Mouse (Mus musculus) kidney, postnatal 10 days (tissue): ENCODE results near the gene Lysmd1.
"Not testable (repeated sequence)": the region's sequence is repeated elsewhere in the genome, so short reads cannot be mapped to it uniquely, and the experiment has no call there.

Experiments used
- DNase-seq: peaks from one replicate; pipeline ENCODE4 v3.0.0; 2021; ENCODE audit warnings: mixed read lengths

Lysmd1 gene

DNA sequence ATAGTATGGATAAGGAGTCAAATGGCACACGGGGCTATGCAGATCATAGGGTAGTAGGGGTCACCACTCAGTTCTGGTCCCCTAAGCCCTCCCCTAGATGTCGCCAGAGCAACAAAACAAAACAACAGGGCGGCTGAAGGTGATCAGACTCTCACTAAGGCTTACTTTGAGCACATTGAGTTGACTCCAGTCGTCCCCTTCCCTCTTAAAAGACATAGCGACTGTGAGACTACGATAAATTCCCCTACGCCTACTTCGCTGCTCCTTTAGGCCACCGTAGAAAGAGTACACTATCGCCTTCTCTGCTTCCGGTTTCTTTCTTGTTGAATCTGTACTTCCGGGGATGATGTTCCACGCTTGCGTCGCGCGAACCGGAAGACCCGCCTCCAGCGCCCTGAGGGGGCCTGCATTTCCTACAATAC, at the start of gene Lysmd1, which contains the start of gene Scnm1:
TSS of gene Lysmd1 (plus strand) at position 409 of the 422 bp plus-strand sequence.
TSS of gene Scnm1 (minus strand) at position 332 of the 422 bp plus-strand sequence.
- DNase-seq: peak; percentile 92

DNA sequence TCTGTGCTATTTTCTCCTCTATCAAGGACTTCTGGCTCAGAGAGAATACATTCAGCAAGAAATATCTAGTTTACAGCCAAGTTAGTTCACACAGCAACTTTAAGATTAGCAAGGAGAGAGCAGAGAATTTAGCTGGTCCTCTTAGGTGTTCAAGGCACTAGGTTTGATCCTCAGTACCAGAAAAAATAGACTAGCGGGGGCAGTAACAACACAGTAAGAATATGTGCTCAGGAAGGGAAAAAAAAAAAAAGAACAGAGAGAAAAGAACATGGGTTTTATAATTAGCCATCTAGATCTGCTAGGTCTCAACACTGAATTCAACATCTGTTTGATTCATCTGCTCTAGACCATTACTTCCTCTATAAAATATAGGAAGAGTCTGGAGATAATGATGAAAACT, 45.8 kb upstream of the Lysmd1 start:
- no peak for DNase-seq

DNA sequence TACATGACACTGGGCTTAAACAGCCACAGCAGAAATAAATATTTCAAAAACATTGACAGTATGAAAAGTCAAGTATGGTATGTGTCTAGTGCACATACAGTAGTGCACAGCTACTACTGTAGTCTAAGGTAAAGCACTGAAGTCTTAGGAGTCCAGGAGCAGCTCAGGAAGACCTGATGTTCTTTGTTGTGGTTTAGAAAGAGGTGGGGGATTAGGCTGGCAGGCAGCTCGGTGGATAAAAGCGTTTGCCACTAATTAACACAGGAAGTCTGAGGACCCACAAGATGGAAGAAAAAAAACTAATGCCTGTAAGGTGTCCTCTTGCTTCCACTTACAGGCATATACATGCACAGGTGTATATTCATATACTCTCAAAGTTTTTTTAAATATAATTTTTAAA, 33.0 kb upstream of the Lysmd1 start:
- DNase-seq: no peak

DNA sequence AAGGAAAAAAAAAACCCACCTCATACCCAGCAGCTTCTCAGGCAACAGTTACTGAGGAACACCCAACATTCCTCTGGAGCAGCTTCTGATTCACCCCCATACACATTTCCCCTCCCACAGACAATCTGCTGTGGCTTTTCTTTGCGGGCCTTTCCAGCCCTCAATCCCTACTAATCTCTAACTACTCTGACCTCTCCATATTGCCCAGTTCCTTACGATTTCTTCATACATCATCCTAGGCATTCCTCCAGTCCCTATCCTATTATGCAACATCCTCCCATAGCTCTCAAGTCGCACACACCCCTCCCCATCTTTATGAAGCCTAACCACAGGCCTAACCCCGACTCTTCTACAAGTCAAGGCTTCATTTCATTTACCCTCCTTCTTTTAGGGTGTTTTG, 28.8 kb upstream of the Lysmd1 start:
- DNase-seq: no peak

DNA sequence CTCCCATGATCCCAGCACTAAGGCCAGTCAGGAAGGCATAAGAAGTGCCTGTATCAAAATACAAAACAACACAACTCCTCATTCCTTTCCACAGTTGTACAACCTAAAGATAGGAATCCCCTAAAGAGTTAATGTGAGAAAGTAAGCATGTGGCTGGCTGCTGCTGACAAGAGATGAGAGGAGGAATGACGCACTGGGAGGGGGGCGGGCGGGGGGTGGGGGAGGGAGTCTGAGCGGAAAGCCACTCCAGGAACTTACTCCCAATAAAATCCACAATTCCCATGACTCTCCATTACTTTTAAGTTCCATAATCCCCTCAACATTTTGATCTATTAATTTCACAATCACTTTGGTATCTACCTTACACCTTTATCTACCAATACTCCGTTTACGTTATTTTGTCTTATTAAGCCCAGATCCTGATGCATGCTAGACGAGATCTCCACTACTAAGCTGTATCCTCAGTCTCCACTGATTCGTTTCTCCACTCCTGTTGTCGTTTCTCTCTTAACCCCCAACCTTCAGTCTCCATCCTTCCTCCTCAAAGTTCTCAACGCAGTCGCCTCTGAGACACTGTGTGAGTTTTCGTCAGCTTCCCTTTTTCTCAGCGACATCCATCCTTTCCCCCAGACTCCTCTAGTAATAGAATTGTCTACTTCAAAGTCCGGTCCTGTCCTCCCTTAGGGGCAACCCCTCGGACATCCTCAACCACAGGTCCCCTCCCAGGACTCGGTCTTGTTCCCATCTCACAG, 28.1 kb upstream of the Lysmd1 start:
- no peak for DNase-seq

DNA sequence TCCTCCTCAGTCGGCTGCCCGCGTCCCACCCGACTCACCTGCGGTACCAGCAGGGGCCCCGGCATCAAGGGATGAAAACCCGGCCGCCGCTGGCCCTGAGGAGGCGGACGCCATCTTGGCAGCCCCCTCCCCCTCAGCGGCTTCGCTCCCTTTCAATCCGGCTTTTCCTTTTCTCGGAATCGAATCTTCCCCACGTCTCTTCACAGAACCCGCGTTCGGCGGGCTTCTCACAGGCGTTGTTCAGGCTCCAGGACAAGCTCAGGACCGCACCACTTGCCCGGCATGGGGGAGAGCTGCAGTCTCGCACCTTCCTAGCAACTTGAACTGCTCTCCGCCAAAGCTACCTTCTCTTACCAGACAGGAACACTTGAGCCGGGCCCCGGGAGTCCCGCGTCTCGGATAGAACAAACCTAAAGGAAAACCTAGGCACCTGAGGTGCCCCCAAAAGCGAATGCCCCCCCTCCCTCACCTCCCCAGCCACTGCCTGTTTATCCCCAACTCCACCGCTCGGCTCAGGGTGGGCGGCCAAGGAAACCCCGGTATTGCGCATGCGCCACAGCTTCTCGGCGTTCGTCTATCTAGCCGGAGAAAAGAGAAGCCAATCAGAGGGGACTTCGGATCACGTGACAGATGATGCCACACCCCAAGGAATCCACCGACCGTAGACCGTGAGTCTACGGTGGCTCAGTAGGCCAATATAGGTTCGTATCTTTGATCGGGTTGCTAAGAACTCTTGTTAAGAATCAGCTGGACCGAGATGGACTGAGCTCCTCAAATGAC, 27.4 kb upstream of the Lysmd1 start, which contains the start of gene Pip5k1a:
TSS of gene Pip5k1a (minus strand) at position 593 of the 780 bp plus-strand sequence.
- peak; percentile 98 for DNase-seq

DNA sequence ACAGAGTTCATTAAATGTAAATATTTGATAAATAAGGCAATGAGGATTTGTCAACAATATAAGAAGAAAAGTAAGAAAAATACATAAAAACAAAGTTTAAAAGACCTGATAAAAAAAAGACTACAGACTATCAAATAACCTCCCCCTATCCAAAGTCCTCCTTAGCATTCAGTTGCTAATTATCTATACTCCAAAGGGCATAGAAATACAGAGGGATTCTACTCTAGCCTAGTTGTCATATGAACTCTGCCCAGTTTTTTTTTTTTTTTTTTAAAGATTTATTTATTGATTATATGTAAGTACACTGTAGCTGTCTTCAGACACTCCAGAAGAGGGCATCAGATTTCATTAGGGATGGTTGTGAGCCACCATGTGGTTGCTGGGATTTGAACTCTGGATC, 26.6 kb upstream of the Lysmd1 start:
- not testable (repeated sequence) for DNase-seq

DNA sequence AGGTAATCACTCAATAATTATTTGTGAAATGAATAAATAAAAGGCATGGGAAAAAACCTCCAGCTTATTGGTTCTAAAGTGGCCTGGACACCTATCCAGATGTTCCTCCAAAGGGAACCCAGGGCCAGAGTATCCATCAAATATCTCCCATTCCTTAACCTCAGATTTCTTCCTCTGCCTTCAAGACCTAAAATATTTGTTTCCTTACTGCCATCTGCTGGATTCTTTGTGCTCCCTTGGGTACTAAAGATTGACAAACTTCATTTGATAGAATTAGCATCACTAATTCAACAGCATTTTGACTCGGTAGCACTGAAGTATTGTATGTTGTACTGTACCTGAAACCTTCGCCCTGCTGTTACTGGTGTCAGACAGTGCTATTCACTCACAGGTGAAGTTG, 26.0 kb upstream of the Lysmd1 start:
- no peak for DNase-seq

DNA sequence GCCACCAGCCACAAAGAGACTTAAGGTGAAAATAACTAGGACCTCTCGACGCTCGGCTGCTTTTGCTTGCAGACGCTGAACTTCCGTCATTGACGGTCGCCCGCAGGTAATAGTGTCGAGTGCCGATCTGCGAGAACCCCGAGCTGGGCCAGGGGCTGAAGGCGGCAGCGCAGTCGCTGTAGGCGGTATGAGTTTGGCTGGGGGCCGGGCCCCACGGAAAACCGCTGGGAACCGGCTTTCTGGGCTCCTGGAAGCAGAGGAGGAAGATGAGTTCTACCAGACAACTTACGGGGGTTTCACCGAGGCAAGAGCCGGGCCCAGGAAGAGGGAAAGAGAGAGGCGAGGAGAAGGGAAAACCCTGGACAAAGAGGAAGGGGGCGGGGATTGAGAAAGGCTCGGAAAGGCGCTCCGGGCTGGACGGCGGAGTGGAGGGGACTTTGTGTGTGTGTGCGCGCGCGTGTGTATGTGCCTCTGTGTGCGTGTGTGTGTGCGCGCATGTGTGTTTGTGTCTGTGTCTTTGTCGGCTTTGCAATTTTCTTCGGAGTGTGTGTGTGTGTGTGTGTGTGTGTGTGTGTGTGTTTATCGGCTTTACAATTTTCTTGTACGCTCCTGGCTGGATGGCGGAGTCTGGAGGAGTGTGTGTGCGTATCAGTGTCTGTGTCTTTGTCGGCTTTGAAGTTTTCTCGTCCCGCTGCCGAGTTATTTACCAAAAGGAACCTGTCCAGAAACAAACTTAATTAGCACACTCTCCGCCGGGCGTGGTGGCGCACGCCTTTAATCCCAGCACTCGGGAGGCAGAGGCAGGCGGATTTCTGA, 22.8 kb upstream of the Lysmd1 start, which contains the start of gene Vps72:
TSS of gene Vps72 (plus strand) at position 112 of the 816 bp plus-strand sequence.
- peak; percentile 94 for DNase-seq

DNA sequence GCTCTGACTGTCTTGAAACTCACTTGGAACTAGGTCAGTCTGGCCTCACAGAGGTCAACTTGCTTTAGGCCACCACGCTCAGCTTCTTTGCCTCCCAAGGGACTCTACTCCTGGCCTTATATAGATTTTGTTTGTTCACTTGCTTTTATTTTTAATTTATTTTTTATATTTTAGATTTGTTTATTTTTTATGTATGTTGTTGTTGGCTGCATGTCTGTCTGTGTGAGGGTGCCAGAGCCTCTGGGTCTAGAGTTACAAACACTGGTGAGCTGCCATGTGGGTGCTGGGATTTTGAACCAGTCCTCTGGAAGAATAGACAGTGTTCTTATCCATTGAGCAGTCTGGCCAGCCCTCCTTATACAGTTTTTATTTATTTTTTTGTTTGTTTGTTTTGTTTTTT, 21.1 kb upstream of the Lysmd1 start:
- no peak for DNase-seq

DNA sequence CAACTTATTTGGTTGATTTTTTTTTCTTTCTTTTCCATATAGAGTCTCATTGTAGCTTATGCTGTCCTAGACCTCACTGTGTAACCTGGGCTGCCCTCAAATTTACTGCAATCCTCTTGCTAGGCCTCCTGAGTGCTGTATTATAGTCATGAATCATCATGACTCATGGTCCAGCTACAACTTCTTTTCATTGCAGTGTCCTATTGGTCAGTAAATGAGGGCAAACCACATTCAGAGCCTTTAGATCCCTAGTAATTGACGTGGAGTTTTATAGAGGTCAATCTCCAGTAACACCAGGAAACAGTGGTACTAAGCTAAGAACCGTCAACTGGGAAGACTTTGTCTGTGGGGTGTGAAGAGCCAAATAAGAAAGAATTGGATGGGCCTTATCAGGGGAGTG, 16.1 kb upstream of the Lysmd1 start:
- DNase-seq: no peak

DNA sequence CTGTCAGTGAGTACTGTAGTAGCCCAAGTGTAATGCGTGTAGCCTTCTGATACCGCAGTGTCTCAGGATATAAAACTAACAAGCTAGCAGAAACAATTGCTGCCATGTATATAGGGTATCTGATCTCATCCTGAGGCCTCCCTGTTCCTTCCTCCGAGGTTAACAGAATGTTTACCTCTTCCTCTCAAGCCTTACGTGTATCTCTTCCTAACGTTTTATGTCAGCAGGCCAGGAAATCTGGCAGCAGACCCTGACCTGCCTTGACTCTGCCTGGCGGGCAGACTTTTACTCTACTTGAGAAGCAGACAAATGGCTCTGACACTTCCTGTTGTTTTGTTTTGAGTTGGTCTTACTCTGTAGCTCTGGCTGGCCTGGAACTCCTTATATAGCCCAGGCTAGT, 12.3 kb upstream of the Lysmd1 start:
- no peak for DNase-seq

DNA sequence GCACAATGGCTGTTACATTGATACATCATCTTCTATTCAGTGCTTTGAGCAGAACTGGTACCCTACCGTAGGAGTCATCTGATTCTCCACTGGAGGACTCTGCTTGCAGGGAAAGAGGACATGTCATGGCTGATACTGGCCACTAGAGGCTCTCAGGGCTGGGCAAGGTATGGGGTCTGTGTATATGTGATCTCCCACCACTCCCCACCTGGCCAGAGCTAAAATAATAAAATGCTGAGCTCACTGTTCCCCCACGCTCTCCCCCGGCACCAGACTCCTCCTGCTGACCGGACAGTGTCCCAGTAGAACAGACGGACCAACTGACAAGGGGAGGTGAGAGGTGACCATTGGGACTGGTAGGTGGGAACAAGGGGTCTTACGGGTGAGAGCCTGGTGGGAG, 9.6 kb upstream of the Lysmd1 start, which contains the start of gene Tmod4:
TSS of gene Tmod4 (plus strand) at position 231 of the 400 bp plus-strand sequence.
- DNase-seq: no peak

DNA sequence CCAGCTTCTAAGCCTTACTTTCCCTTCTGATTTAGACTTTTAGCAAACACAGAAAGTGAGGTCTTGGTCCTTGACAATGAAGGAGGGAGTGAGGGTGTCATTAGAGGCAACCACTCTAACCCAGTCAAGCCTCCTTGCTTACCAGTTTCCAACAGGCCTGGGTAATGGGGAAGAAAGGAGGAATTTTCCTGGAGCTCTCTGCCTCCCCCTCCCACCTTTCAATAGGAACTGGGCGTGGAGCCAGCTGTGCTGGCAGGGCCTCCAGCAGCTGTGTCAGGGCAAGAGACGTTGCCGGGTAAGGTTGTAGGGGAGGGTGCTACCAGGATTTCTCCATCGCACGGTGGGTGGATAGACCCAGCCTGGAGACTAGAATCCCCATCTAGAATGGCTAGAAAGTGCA, 8.9 kb upstream of the Lysmd1 start:
- peak; percentile 76 for DNase-seq

DNA sequence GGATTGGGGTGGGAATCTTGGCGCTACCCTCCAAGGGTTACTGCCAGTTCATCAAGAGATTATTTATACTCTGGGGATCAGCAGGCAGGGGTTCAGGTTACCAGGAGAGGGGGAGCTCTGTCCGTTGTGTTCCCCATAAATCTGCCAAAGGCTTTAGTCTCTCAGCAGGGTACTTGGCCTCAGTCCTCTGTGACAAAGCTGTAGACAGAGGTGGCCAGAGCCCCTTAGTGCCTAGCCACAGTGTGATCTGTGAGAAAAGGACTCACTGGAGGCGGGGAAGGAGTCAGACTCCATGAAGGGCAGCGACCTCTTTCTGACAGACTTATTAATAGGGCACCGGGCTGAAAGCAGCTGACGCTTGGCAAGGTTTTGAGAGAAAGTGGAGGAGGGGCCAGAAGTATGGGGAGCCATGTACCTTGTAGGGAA, 4.6 kb upstream of the Lysmd1 start:
- DNase-seq: peak; percentile 66

DNA sequence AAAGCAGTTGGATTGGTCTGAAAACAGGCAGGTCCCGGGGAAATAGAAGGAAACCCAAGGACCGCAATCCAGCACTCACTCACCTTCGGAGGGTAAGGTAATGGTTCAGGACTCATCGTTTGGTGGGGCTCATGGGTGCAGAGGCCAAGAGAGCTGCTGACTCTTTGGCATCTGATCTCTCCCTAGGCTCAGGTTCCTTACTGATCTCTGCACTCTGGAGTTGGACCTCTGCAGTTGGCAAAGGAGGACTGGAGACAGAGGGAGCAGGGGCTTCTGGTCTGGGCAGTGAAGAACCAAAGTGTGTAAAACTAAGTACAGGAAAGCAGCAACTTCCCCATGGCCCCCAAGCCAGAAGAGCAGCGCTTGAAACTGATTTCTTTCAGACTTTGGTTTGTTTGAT, 3.8 kb upstream of the Lysmd1 start:
- DNase-seq: no peak

DNA sequence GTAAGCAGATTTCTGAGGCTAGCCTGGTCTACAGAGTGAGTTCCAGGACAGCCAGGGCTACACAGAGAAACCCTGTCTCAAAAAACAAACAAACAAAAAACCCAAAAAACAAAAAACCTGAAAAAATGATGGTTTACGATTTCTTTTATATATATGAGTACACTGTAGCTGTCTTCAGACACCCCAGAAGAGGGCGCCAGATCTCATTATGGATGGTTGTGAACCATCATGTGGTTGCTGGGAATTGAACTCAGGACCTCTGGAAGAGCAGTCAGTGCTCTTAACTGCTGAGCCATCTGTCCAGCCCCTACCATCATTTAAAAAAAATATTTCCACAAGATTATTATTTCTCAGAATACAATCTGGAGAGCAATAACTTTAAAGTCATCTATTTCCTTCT, 1.5 kb upstream of the Lysmd1 start:
- DNase-seq: not testable (repeated sequence)

DNA sequence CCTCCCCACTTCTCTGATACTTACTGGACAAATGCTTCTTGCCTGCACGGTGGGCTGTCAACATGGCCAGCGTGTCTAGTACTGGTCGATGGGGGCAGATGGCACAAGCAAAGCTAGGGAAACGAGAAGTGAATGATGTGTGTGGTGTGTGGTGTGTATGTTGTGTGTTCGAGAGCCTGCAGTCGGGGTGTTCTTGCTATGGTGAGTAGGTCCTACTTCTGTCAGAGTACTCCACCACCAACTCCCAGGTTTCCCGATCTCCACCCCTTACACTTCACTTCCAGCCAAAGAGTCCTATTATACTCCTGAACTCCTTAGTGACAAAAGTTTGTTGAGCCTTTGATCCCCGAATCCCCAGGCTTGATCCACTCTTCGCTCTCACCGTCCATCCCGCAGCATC, 712 bp upstream of the Lysmd1 start:
- DNase-seq: no peak

DNA sequence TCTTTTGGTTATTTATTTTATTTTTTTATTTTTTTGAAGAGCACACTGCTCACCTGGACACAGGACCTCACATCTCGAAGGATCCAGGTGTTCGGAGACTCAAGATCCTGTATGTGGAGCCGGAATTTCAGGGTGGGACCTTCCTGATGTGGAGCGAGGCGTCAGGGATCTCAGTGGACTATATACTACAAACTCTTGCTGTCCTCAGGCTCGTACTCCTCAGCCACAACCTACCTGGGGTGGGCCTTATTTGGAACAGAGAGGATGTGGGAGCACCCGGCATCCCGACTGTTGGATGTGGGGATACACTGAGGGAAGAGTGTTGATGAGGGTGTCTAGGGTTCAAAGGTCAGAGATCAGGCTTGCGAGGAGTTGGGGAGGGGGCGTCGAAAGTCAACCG, 245 bp downstream of the Lysmd1 start:
- DNase-seq: not testable (repeated sequence)

DNA sequence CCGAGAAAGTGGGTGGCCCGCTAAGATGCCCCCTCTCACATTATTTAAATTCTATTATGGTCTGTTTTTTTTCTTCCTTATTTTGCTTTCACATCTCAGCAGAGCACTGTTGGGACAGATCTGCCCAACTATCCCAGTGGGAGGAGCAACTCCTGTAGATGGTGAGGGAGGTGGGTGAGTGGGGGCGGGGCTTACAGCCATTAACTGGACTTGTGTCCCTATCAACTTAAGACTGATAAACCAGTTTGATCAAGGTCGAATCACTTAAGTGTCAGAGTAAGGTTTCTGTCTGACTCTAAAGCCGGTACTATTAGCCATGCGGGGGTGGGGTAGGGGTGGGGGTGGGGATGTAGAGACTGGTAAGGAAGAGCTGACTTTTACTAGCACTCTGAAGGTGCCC, 1.1 kb downstream of the Lysmd1 start:
- DNase-seq: peak; percentile 84

DNA sequence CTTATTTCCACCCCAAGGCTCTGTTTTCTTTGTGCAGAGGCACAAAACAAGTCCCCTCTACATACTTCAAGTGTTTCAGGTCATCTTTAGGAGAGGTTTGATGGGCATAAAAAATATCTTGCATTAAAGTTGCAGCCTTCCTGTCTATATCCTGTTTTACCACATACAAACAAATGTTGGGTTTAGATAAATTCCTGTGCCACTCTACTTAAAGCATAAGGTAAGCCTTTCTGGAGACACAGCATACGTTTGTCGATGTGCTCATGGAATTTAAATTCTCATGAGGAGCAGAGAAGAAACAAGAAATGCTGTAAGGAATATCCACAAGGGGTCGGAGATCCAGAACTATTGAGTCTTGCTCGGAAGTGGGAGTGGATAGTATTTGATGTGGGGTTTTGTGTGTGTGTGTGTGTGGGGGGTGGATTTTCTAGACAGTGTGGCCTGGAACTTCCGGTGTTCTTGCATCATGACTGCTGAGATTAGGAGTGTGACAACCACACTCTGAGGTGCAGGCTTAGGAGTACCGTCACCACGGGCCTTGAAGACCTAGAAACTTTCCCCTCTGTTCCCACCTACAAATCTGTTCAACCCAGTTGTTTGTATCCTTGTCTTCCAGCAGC, 1.7 kb downstream of the Lysmd1 start:
- DNase-seq: no peak

DNA sequence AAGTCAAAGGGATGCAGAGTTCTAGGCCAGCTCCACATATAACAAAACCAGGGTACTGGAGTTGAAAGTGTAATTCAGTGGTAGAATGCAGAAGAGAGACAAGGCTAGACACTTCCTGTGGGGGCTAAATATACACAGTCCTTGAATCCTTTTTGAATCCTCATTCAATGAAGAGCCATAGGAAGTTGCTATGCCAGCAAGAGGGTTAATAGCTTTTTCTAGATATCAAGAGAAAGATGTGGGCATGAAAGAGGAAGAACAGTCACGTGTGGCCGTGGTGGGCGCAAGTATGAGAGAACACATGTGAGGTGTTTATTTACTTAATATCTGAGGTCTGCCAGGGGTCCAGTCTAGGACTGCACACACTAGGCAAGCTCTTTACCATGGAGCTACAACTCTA, 2.4 kb downstream of the Lysmd1 start:
- no peak for DNase-seq
